Mouse (Mus musculus) E14TG2a.4 (cell line): ENCODE data around the gene U2af1.

ENCODE experiments used
- CTCF ChIP-seq: conservative IDR thresholded peaks from 2 replicates; pipeline ENCODE4 v1.5.1; 2014; ENCODE audit warnings: low read length
- NANOG ChIP-seq: IDR thresholded peaks from 2 replicates; pipeline ENCODE4 v1.6.1; 2014; ENCODE audit warnings: borderline replicate concordance, low read length, mixed read lengths
- POU5F1 ChIP-seq: IDR thresholded peaks from 2 replicates; pipeline ENCODE4 v1.6.1; 2014; ENCODE audit warnings: low read length, borderline replicate concordance

GRCm38 (mm10) chr17:31693330-31694022 is 34.8 kb upstream of the U2af1 start:
- TF ChIP-seq CTCF (peak; percentile 76), NANOG (no peak), POU5F1 (no peak)
